Mouse (Mus musculus) CD4-positive, CD25-positive, alpha-beta regulatory T cell, adult 2 months (primary cell): ENCODE data around the gene Plekhn1.

Experiments
- DNase-seq: peaks from one replicate; pipeline ENCODE4 v3.0.0-alpha.2; 2012; ENCODE audit warnings: low read depth, low spot score

The Plekhn1 gene

DNA sequence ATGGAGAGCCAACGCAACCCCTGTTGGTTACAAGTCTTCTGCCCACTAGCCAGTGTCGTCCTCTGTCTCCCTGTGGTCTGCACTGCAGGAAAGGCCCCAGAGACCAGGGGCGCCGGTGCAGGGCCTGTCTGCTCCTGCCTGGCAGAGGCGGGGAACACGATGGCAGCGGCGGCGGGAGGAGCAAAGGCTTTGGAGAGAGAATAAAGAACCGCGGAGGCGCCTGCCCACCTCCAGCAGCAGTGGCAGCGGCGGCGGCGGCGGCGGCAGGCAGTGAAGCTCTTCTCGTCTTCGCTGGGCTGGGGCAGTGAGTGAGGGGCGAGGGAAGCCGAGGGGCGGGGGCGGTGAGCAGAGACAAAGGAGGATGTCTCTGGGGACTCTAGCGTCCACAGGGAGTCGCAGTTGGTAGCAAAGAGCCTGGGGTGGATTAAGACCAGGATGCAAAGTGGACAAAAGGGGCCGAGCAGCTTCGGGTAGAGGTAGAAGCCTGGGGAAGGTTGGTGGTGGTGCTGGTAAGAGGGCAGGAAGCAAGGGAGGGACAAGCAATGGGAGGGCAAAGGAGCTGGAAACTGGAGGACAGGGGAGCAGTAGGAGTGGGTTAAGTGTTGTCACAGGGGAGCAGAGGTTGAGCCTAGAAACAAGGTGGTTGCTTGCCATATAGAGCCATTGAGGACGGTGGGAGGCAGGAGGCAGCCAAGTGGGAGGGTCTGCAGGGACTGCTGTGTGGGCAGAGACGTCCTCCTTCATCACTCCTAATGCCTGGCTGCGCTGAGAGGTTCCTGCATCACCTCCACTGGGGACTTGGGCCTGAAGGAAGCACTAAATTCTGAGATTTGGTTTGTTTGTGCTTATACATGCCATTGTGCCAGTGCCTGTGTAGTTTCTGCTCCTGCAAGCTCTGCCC, 48.5 kb downstream of the Plekhn1 start:
- no peak for DNase-seq

DNA sequence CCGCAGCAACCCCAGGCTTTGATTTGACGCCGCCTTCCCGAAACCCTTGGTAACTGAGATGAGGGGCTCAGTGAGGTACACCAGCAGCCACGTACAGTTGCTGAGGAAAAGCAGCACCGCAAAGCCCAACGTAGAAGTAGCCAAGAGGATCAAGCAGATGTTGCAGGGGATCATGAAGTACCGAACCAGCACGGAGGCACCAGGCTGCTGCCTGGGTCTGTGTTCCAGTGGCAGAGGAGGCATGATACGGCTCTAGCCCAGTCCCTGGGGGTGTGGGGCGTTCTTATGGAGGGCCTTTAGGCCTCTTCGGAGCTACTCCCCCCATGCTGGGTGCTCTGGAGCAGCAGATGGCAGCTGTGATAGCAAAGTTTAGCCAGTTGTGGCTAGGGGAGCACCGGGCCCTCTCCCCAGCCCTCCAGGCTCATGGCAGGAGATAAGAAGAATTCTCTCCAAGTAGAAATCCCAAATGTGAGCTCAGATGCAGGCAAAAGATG, 49.2 kb downstream of the Plekhn1 start:
- DNase-seq = no peak

DNA sequence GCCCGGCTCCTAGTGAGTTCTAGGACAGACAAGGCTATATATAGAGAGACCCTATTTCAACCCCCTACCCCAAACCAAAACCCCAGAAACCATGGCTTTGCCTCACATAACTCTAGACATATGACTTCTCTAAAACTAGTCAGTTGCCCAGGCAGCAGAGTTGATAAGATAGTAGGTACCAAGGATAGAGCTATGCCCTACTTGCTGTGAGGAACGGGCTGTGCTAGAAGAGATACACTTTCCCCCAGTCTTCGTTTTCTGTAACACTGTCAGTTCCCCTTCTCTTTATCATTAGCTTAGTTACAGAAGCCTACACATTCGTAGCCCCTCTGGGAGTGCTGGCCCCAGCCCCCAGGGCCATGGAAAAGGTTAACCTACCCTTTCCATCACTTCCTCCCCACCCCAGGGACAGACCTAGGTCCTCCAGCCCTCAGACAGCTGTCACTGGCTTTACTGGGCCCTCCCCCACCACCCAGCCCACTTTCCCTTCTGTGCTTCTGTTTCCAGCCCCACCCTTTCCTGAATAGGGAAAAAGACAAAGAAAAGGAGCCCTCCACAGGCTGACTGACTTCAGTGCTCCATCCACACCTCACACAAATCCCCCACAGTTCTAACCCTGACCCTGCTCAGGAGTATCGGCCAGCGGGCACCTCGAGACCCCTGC, 50.2 kb downstream of the Plekhn1 start:
- no peak for DNase-seq

DNA sequence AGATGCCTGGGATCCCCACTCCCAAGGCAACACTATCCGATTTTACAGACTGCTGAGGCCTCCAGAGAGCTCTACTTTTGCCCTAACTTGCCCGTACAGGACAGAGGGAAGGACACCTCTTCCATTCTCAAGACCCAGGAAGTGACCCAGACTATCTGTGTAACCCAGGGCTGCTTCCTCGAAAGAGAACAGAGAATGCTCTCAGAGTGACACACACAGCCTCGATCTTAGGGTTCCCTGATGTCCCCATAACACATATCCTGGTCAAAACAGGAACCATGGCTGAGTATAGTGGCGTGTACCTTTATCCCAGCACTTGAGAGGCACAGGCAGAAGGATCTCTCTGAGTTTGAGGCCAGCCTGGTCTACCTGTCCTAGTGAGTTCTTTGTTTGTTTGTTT, 50.9 kb downstream of the Plekhn1 start:
- DNase-seq = no peak

DNA sequence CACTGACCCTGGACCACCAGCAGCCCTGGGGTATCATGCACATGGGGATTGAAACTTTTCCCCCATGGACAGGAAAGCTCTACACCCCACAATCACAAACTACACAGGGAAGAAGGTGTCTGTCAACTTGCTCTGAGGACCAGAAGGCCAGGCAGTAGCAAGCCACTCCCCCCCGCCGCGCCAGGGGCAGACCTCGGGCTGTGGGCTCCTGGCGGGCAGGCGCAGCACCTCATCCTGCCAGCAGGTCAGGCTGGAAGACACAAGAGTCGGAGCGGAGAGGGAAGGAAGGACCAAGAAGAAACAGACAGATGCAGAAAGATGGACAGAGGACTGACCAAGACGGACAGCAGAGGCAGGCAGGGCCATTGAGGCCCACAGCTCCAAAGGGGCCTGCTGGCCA, 57.0 kb downstream of the Plekhn1 start:
- DNase-seq = no peak

DNA sequence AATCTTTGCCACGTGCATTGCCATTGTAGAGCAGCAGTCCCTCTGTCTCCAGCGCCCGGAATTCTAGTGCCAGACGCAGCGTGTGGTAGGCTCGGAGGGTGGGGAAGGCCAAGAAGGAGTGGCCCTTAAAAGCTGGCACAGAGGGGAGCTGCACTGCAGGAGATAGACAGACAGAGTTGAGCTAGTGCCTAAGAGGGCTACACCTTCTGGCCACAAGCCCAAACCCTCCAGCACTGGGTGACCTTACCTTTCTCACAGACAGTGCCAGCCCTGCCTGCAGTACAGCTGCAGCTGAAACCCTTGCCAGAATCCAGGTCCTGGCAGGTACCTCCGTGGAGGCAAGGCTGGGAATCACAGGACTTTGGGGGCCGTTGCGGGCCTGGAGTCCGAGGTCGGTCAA, 62.8 kb downstream of the Plekhn1 start:
- DNase-seq = no peak
